Mouse (Mus musculus) c-Kit-positive CD71-positive TER-119-negative erythroid progenitor cells, embryonic 14.5 days (primary cell): ENCODE results near the gene Krba1.

Experiments used
- DNase-seq: peaks from one replicate; pipeline ENCODE4 v3.0.0-alpha.2; 2013; ENCODE audit warnings: low read depth

The Krba1 gene

GRCm38 (mm10) chr6:48452151-48452550 is 56.8 kb downstream of the Krba1 start:
- no peak for DNase-seq

DNA sequence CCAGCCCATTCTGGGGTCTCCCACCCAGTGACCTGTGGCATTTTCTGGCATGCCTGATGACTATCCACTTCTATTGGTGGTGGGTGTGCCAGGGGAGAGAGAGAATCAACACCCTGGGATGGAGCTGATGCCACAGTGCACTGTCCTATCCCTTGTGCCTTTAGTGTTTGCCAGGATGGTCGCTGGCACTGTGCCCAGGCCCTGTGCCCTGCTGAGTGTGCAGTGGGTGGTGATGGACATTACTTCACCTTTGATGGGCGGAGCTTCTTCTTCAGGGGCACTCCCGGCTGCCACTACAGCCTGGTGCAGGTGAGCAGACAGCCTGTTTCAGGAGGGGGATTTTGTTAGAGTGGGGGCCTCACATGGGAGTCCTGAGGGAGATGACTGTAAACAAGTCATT is 57.4 kb downstream of the Krba1 start:
- no peak for DNase-seq

GRCm38 (mm10) chr6:48464966-48465679 is 69.7 kb downstream of the Krba1 start:
- no peak for DNase-seq

GRCm38 (mm10) chr6:48466715-48467114 is 71.3 kb downstream of the Krba1 start:
- no peak for DNase-seq

DNA sequence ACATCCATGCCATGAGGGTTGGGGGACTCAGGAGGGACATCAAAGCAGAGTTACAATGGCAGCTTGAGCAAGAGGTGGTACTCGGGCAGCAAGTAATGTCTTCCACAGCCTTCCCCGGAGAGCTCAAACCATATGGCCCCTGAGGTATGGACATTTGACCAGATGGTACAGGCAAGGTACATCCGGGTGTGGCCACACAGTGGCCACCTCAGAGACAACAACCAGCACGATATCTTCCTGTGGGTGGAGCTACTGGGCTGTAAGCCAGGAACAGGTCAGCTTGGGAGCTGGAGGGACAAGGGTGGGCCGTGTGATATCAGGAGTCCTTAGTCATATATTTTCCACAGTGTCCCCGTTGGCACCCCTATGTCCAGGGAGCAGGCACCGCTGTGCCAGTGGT is 72.1 kb downstream of the Krba1 start:
- no peak for DNase-seq
